Mouse (Mus musculus) midbrain, embryonic 13.5 days (tissue): ENCODE results near the gene Chrd. TPM values are rescaled to one million over a fixed set of nuclear protein-coding genes. Genes with fewer than 3 reads are reported as not detected.
A peak's percentile ranks its signal among the peaks of the same experiment; 100 is the strongest.

Source experiments
- ATAC-seq: fragments of 200-750 bp; cut with Nextera tagmentation; 2 replicates; pipeline ENCODE4 v1.8.0; 2017; ENCODE audit warnings: mild to moderate bottlenecking, moderate TSS enrichment, moderate library complexity
- H3K27ac ChIP-seq: fragments of 300-500 bp; sonication (generic); 2 replicates; pipeline ENCODE4 v1.5.1; 2015; ENCODE audit warnings: inconsistent platforms, mild to moderate bottlenecking, moderate library complexity
- H3K27me3 ChIP-seq: fragments of 300-500 bp; sonication (generic); 2 replicates; pipeline ENCODE4 v1.6.1; 2015; ENCODE audit warnings: mild to moderate bottlenecking, inconsistent platforms
- H3K36me3 ChIP-seq: fragments of 300-500 bp; sonication (generic); 2 replicates; pipeline ENCODE4 v1.6.1; 2015; ENCODE audit warnings: mild to moderate bottlenecking, inconsistent platforms
- H3K4me1 ChIP-seq: fragments of 300-500 bp; sonication (generic); replicated peaks from 2 replicates; pipeline ENCODE4 v1.6.1; 2015; ENCODE audit warnings: inconsistent platforms
- H3K4me2 ChIP-seq: fragments of 300-500 bp; sonication (generic); replicated peaks from 2 replicates; pipeline ENCODE4 v1.6.1; 2015; ENCODE audit warnings: moderate library complexity, mild to moderate bottlenecking, inconsistent platforms
- H3K4me3 ChIP-seq: fragments of 300-500 bp; sonication (generic); replicated peaks from 2 replicates; pipeline ENCODE4 v1.5.1; 2015; ENCODE audit warnings: mild to moderate bottlenecking, inconsistent platforms
- H3K9ac ChIP-seq: fragments of 300-500 bp; sonication (generic); replicated peaks from 2 replicates; pipeline ENCODE4 v1.6.1; 2015; ENCODE audit warnings: mild to moderate bottlenecking, inconsistent platforms
- H3K9me3 ChIP-seq: fragments of 300-500 bp; sonication (generic); 2 replicates; pipeline ENCODE4 v1.6.1; 2016; ENCODE audit warnings: mild to moderate bottlenecking, inconsistent platforms
- WGBS: fragments of 180-500 bp; shearing (Covaris S2); methylation state at CpG from one replicate; pipeline ENCODE4 v1.1.7; 2015; 5-methylcytosine and 5-hydroxymethylcytosine counted together
- polyA plus RNA-seq: library from polyadenylated mRNA; unstranded; fragments of >200 nt; fragmentation: Nextera tagmentation; extraction: Ambion mirVana; gene quantifications from 2 replicates; pipeline ENCODE4 v1.2.1, GENCODE M21; 2015

The Chrd gene
- polyA plus RNA-seq, 1 experiment from 2014 or later = 3.8 TPM

DNA sequence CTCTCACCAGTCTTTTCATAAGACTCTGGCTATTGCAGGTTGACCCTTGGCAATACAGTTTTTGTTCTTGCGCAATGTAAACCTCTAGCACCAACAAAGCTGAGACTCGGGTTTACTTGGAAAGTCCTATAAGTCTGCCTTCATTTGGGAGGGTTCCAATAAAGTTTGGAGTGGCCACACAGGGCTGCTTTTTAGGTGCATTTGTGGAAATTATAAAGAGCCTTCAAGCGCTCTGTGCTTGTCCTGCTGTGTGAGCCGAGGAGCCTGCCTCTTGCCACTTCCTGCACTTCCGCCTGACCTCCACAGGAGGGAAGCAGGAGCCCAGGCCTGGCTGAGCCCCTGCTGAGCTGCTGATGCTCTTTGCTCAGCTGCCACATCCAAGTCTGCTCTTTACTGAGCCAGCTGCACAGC lies 8.6 kb upstream of the Chrd start:
- H3K9me3 ChIP-seq = no peaks in the 10 kb centered on the region
- no peak overlapping the region for H3K27ac ChIP-seq
- H3K27me3 ChIP-seq = no peaks in the 10 kb centered on the region
- WGBS = 33% methylated on average over 5 of the region's 5 CpGs
- no peak overlapping the region for H3K9ac ChIP-seq
- peak; percentile 48 for ATAC-seq
- peaks cover 24% of the 10 kb centered on the region for H3K36me3 ChIP-seq
- H3K4me1 ChIP-seq = no peaks in the 10 kb centered on the region
- H3K4me3 ChIP-seq = no peak overlapping the region
- H3K4me2 ChIP-seq = no peak overlapping the region

- no peak overlapping the region for H3K9ac ChIP-seq
- no peak for ATAC-seq
- H3K4me2 ChIP-seq = no peak overlapping the region
- no peak overlapping the region for H3K27ac ChIP-seq
- H3K9me3 ChIP-seq = no peaks in the 10 kb centered on the region
- no peaks in the 10 kb centered on the region for H3K27me3 ChIP-seq
- WGBS = 89% methylated on average over 7 of the region's 7 CpGs
- H3K4me1 ChIP-seq = no peaks in the 10 kb centered on the region
- H3K36me3 ChIP-seq = peaks cover 18% of the 10 kb centered on the region
- H3K4me3 ChIP-seq = no peak overlapping the region
Measured at GRCm38 (mm10) chr16:20725321-20725720, 7.6 kb upstream of the Chrd start.

DNA sequence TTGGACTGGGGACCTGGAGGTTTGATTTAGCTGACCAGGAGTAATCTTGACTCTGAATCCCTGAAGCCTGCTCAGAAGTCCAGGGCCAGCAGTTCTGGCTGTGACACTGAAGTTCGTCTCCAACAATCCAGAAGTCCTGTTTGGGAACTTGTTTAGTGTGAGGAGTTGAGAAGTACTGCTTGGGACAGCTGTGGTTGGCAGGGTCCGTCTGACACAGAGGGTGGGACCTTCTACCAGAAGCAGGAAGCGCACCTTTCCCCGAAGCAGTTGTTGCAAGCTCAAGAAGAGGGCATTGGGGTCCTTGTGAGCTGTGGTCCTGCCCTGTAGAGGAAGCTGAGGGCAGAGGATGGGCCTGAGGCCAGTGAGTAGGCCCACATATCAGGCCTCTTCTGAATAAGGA lies 7.2 kb upstream of the Chrd start:
- H3K4me3 ChIP-seq = no peak overlapping the region
- H3K27me3 ChIP-seq = no peaks in the 10 kb centered on the region
- no peaks in the 10 kb centered on the region for H3K9me3 ChIP-seq
- no peaks in the 10 kb centered on the region for H3K4me1 ChIP-seq
- no peak overlapping the region for H3K4me2 ChIP-seq
- ATAC-seq = no peak
- 80% methylated on average over 4 of the region's 4 CpGs for WGBS
- H3K9ac ChIP-seq = no peak overlapping the region
- H3K27ac ChIP-seq = no peak overlapping the region
- peaks cover 14% of the 10 kb centered on the region for H3K36me3 ChIP-seq

DNA sequence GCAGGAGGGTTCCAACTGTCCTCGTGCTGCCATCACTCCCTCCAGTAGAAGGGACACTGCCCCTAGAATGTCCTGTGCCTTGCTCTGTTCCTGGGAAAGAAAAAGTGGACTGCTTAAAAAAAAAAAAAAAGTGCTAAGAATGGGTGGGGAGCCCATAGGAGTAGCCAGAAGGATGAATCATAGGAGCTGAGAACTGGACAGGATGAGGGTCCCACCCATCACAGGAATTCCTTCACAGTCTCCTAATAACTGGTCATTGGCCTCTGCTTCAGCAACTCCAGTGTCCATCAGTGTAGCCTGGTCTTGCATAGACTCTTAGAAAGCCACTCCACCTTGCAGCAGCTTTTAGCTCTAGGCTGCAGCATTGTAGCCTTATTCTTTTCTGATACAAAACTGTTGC lies 6.5 kb upstream of the Chrd start:
- no peak for ATAC-seq
- no peaks in the 10 kb centered on the region for H3K27me3 ChIP-seq
- 80% methylated on average over 1 of the region's 1 CpGs for WGBS
- no peaks in the 10 kb centered on the region for H3K4me1 ChIP-seq
- H3K36me3 ChIP-seq = peaks cover 12% of the 10 kb centered on the region
- H3K27ac ChIP-seq = no peak overlapping the region
- H3K4me2 ChIP-seq = no peak overlapping the region
- no peak overlapping the region for H3K9ac ChIP-seq
- no peaks in the 10 kb centered on the region for H3K9me3 ChIP-seq
- no peak overlapping the region for H3K4me3 ChIP-seq

DNA sequence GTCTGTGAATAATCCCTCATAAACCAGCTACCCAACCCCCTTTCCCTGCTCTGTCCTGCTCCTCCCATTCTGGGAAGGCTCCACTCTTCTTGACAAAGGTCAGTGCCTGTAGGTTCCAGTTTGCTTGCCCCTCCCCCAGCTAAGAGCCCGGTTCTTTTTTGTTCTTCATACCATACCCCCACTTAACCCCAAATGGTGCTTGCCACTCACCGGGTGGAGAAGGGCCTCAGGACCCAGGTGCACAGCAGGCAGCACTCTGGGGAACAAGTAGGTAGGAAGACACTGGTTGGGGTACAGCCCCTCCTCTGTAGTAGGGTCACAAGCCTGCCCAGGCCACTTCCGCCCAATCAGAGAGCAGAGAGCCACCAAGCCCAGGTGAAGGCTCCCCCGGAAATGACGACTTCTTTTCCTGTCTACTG lies 2.6 kb upstream of the Chrd start:
- 42% methylated on average over 5 of the region's 5 CpGs for WGBS

GRCm38 (mm10) chr16:20731688-20732087 lies 1.2 kb upstream of the Chrd start:
- ATAC-seq = 0 out of 2 replicates have a peak, but pooled peaks have one; percentile 7
- no peaks in the 10 kb centered on the region for H3K9me3 ChIP-seq
- peak overlapping the region; percentile 78; the same call in 1 of the 2 replicates for H3K4me2 ChIP-seq
- H3K9ac ChIP-seq = no peak overlapping the region
- H3K27me3 ChIP-seq = peaks cover 29% of the 10 kb centered on the region
- peak overlapping the region; percentile 74; the same call in 1 of the 2 replicates for H3K27ac ChIP-seq
- 0 out of 2 replicates have a peak overlapping the region, but pooled peaks have one; percentile 57 for H3K4me3 ChIP-seq
- peaks cover 4% of the 10 kb centered on the region; the same call in 1 of the 2 replicates for H3K36me3 ChIP-seq
- H3K4me1 ChIP-seq = peaks cover 22% of the 10 kb centered on the region
- WGBS = 65% methylated on average over 5 of the region's 5 CpGs

More for the DNA sequence above, 2.6 kb upstream of the Chrd start:
- H3K9me3 ChIP-seq = no peaks in the 10 kb centered on the region
- no peak overlapping the region for H3K9ac ChIP-seq
- H3K36me3 ChIP-seq = no peaks in the 10 kb centered on the region
- peaks cover 19% of the 10 kb centered on the region for H3K27me3 ChIP-seq
- no peak overlapping the region for H3K27ac ChIP-seq
- no peak for ATAC-seq
- no peak overlapping the region for H3K4me3 ChIP-seq
- no peak overlapping the region for H3K4me2 ChIP-seq
- peaks cover 22% of the 10 kb centered on the region for H3K4me1 ChIP-seq

GRCm38 (mm10) chr16:20732251-20732924 lies 539 bp upstream of the Chrd start:
- WGBS = under 1% methylated on average over 27 of the region's 30 CpGs
- Histone ChIP-seq H3K4me1 (peaks cover 22% of the 10 kb centered on the region), H3K27ac (peak overlapping the region; percentile 74)

DNA sequence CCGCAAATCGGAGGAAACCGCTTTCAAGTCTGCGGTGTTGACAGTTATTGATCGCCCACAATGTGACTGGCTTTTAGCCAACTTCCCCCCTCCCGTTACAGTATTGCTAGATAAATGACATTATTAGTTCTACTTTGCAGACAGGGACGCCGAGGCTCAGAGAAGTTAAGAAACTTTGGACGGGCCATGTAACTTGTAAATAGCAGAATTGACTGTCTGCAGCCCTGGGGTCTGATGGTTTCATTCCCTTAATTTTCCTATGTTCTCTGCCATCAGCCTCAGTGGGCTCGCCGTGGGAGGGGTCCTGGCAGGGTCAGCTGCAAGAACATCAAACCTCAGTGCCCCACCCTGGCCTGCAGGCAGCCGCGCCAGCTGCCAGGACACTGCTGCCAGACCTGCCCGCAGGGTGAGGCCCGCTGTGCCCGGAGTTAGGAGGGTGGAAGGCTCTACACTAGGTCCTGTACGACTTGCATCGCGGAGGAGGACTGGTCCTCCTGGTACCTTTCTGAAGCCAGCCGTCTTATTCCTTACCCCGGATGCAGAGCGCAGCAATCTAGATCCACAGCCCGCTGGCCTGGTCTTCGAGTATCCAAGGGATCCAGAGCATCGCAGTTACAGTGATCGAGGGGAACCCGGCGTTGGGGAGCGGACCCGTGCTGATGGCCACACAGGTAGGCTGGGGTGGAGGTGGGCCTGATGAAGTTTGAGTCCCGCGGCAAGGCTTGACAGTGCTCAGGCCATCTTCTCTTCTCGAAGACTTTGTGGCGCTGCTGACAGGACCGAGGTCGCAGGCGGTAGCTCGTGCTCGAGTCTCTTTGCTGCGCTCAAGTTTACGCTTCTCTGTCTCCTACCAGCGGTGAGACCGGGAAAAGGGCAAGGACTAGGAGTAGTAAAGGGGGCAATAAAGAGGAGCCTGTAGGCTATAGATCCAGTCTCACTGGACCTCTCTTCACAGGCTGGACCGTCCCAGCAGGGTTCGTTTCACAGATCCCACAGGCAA lies 1.1 kb downstream of the Chrd start, which contains the start of gene Thpo:
TSS of gene Thpo (minus strand) at position 781 of the 1,000 bp plus-strand sequence.
- peaks cover 29% of the 10 kb centered on the region for H3K27me3 ChIP-seq
- H3K4me2 ChIP-seq = peak within 1 kb of the TSS; percentile 78
- H3K9me3 ChIP-seq = no peaks in the 10 kb centered on the region
- peaks cover 22% of the 10 kb centered on the region for H3K4me1 ChIP-seq
- H3K27ac ChIP-seq = no peak within 1 kb of the TSS
- ATAC-seq = no peak
- H3K9ac ChIP-seq = peak within 1 kb of the TSS; percentile 84
- H3K4me3 ChIP-seq = peak within 1 kb of the TSS; percentile 57
- peaks cover 4% of the 10 kb centered on the region; the same call in 1 of the 2 replicates for H3K36me3 ChIP-seq
- 4% methylated on average over 45 of the region's 45 CpGs for WGBS

More at GRCm38 (mm10) chr16:20732251-20732924, 539 bp upstream of the Chrd start:
- Histone ChIP-seq H3K27me3 (peaks cover 29% of the 10 kb centered on the region), H3K36me3 (peaks cover 4% of the 10 kb centered on the region; the same call in 1 of the 2 replicates), H3K4me2 (peak overlapping the region; percentile 78), H3K9ac (peak overlapping the region; percentile 84), H3K4me3 (peak overlapping the region; percentile 57), H3K9me3 (no peaks in the 10 kb centered on the region)
- peak; percentile 65 for ATAC-seq

DNA sequence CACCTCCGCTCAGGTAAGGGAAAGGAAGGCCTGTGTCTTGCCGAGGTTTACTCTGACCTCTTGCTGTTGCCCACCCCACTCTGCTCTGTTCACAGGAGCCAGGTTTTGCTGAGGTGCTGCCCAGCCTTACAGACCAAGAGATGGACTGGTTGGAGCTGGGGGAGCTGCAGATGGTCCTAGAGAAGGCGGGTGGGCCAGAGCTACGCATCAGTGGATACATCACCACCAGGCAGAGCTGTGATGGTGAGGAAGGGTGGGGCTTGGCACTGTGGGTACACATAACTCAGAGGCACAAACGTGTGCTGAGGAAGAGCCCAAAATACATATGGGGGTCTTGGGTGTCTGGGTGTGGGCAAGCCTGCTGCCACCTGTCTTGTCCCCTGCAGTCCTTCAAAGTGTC lies 2.7 kb downstream of the Chrd start:
- no peak overlapping the region for H3K27ac ChIP-seq
- no peak overlapping the region for H3K4me3 ChIP-seq
- no peak for ATAC-seq
- H3K36me3 ChIP-seq = peaks cover 8% of the 10 kb centered on the region; the same call in 1 of the 2 replicates
- no peak overlapping the region for H3K9ac ChIP-seq
- H3K9me3 ChIP-seq = no peaks in the 10 kb centered on the region
- H3K4me1 ChIP-seq = peaks cover 22% of the 10 kb centered on the region
- peaks cover 29% of the 10 kb centered on the region for H3K27me3 ChIP-seq
- no peak overlapping the region for H3K4me2 ChIP-seq
- 85% methylated on average over 5 of the region's 5 CpGs for WGBS

DNA sequence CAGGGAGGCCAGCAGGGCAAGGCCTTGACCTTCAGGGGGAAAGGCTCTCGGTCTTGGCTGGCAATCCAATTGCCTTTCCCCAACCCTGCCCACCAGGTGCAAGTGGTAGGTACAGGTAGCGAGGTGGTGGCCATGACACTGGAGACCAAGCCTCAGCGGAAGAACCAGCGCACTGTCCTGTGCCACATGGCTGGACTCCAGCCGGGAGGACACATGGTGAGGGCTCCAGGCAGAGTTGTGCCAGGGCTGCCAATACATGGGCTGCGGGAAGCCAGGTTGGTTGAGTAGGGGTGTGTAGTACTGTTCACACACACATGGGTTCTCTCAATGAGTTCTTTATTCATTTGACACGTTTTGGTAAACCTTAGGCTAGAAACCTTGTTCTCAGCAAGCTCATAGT lies 3.2 kb downstream of the Chrd start:
- H3K9me3 ChIP-seq = no peaks in the 10 kb centered on the region
- H3K27me3 ChIP-seq = peaks cover 29% of the 10 kb centered on the region
- peaks cover 22% of the 10 kb centered on the region for H3K4me1 ChIP-seq
- H3K4me3 ChIP-seq = no peak overlapping the region
- H3K36me3 ChIP-seq = peaks cover 8% of the 10 kb centered on the region; the same call in 1 of the 2 replicates
- WGBS = 88% methylated on average over 7 of the region's 7 CpGs
- H3K27ac ChIP-seq = no peak overlapping the region
- no peak overlapping the region for H3K4me2 ChIP-seq
- no peak overlapping the region for H3K9ac ChIP-seq
- no peak for ATAC-seq

DNA sequence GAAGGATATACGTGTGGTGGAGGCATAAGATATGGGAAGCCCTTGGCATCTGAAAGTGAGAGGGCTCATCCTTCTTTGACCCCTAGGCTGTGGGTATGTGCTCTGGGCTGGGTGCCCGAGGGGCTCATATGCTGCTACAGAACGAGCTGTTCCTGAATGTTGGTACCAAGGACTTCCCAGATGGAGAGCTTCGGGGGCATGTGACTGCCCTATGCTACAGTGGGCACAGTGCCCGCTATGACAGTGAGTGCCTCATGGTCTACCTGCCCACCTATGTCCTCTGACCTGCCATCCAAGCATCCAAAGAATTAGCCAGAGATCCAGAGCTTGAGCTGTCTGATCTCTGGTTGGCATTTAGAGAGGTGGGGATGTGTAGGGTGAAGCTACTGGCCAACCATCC lies 3.9 kb downstream of the Chrd start:
- no peak overlapping the region for H3K4me2 ChIP-seq
- no peak for ATAC-seq

DNA sequence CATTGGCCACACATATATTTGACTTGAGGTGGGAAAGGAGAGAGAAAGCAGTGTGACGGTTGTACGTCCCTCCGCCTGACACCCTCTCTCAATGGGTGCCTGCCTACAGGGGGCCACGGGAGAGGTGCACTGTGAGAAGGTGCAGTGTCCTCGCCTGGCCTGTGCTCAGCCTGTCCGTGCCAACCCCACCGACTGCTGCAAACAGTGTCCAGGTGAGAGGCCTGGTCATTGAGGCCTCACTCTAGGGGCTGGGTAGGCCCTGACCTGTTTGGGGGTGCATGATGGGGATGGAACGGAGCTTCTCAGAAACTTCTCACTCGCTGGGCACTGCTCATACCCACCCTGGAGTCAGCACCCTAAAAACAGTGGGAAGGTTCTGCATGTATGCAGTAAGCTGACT lies 6.9 kb downstream of the Chrd start:
- Histone ChIP-seq H3K4me1 (no peaks in the 10 kb centered on the region), H3K4me3 (no peak overlapping the region), H3K9ac (no peak overlapping the region), H3K9me3 (no peaks in the 10 kb centered on the region), H3K27me3 (peaks cover 14% of the 10 kb centered on the region), H3K36me3 (peaks cover 21% of the 10 kb centered on the region; the same call in 1 of the 2 replicates), H3K27ac (no peak overlapping the region), H3K4me2 (no peak overlapping the region)
- ATAC-seq = no peak
- WGBS = 89% methylated on average over 9 of the region's 9 CpGs

More for the DNA sequence above, 3.9 kb downstream of the Chrd start:
- peaks cover 15% of the 10 kb centered on the region; the same call in 1 of the 2 replicates for H3K36me3 ChIP-seq
- no peak overlapping the region for H3K27ac ChIP-seq
- H3K9ac ChIP-seq = no peak overlapping the region
- peaks cover 29% of the 10 kb centered on the region for H3K27me3 ChIP-seq
- no peaks in the 10 kb centered on the region for H3K9me3 ChIP-seq
- WGBS = 93% methylated on average over 5 of the region's 5 CpGs
- H3K4me1 ChIP-seq = peaks cover 20% of the 10 kb centered on the region
- H3K4me3 ChIP-seq = no peak overlapping the region
